Mouse (Mus musculus) layer of hippocampus, adult 8-10 months (tissue): ENCODE results near the gene Nol4l. TPM values are rescaled to one million over a fixed set of nuclear protein-coding genes. Genes with fewer than 3 reads are reported as not detected.

Experiments
- DNase-seq, 2 experiments: peaks; one replicate each; pipeline ENCODE4 v3.0.0; 2022; ENCODE audit warnings: low spot score in 2 of 2
- total RNA-seq, 4 experiments: library from RNA; stranded (reverse); gene quantifications; 2 replicates each; pipeline ENCODE4 v1.2.4; 2022

Nol4l gene
- total RNA-seq, 4 experiments from 2014 or later, result 44.4 to 47.8 (median 45.1) TPM

DNA sequence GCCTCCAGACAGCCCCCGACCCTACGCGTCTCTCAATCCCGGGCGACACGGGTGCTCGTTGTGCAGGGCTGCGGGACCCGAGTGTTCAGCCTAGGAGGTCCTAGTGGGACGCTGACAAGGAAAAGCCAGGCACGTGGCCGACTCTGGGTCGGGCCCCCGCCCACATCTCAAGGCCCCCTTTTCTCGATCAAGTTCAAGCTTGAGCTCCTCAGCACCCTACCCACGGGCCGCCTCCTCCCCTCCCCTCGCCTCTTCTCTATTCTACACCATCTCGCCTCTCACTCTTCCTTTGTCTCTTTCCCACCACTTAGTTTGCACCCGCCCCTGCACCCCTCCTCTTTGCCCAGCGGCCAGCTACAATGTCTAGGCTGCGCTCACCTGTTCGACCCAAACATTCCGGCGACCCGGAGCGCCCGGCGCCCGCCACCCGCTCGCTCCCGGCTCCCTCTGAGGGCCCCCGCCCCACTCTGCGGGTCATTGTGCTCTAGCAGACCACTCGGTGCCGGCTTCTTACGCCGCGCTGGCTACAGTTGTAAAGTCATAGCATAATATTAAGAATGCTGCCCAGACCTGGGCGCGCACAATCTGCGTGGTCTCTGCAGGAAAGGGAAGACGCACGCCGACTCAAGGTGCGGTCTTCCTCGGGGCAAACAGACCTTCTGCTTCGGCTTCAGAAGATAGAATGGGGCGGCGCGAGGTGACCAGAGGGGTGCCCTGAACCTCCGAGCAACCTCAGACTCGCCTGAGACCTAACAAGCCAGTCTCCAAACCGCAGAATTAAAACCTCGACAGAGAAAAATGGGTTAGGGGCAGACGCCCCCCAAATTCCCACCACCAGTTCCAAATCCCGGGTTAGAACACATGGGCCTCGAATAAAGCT lies 84.4 kb downstream of the Nol4l start:
- DNase-seq, result no peak

GRCm38 (mm10) chr2:153444254-153445136 lies 85.3 kb downstream of the Nol4l start:
- peak in 1 of 2 experiments; percentile 40 for DNase-seq

DNA sequence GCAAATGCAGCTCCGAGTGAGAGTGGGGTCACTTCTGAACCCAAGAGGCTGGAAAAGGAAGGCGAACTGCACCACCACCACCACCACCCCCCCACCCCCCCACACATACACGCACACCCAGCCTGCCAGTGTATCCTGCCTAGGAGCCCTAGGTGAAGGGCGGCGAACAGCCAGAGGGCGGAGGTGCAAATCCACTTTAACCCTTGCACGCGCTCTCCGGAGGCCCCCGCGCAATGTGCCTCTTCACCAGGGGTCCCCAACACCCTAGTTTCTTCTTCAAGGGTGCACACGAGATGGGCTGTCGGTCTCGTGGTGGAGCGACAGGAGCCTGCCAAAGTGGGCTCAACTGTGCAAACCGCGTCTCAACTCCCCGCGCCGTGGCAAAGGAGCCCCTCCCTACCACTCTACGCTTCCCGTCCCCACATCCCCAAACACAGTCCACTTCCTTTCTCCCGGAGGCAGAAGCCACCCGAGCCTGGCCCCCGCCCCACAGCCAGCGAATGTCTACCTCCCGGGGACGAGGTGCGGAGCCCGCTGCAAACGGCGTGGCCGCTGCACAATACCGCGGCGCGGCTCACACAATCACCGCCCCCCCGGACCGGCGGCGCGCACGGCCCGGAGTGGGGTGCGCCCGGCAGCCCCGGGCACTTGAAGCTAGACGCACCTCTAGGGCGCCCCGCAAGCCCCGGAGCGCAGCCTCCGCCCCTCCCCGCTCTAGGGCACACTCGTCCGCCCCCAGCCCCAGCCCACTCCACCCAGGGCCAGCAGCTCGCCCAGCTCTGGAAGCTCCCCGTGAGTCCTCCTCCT lies 86.1 kb downstream of the Nol4l start:
- DNase-seq, result no peak

DNA sequence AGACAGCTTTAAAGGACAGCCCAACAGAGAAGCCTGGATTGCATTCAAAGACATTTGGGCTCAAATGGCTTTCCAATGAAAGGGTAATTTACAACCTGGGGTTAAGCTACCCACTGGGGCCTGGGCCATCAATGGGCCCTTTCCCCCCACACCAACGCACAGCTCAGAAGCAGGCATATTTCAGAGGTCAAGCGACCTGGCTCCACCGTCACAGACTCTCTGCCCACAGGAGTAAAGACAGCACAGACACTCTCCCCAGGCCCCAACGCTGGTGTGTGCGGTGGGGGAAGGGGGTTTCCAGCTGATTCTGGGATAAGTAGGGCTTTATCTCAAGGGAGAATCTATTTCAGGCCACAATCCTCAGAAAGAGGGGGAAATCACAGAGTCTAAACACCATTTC lies 87.1 kb downstream of the Nol4l start:
- no peak for DNase-seq

DNA sequence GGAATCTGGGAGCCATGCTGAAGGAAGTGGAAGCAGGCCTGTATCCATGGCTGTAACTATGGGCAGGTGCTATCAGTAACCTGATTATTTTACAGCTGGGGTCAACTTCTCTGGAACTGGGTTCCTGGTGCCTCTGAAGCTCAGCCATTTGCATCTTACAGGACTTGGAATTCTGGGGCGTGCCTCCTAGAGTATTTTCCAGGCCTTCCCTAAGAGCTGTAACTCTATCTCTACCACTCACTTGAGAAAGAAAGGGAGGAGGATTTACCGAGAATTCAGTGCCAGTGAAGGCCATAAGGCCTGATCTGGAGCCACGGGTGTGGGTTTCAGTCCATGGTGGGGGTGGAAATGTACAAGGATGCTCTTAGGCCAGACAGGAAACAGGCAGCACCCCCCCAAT lies 88.5 kb downstream of the Nol4l start:
- DNase-seq, result no peak

DNA sequence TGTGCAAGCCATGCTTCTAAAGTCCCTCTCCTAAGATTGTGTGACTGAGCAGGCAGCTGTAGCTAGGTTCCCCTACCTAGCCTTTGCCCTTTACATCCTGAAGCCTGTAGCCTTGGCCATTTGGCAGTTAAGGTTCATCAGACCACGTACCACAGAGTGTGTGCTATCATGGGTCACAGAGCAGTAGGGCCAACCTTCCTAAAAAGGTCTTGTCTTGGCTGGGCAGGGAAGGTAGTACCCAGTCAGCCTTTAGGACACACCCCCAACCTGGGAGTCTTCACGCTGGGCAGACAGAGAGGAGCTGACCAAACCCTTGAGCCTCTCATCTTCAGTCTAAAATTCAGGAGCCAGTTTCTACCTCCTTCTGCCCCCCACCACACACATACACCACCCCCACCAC lies 89.0 kb downstream of the Nol4l start:
- no peak for DNase-seq

- DNase-seq, result no peak
Measured at GRCm38 (mm10) chr2:153437306-153437659, 92.5 kb downstream of the Nol4l start.

DNA sequence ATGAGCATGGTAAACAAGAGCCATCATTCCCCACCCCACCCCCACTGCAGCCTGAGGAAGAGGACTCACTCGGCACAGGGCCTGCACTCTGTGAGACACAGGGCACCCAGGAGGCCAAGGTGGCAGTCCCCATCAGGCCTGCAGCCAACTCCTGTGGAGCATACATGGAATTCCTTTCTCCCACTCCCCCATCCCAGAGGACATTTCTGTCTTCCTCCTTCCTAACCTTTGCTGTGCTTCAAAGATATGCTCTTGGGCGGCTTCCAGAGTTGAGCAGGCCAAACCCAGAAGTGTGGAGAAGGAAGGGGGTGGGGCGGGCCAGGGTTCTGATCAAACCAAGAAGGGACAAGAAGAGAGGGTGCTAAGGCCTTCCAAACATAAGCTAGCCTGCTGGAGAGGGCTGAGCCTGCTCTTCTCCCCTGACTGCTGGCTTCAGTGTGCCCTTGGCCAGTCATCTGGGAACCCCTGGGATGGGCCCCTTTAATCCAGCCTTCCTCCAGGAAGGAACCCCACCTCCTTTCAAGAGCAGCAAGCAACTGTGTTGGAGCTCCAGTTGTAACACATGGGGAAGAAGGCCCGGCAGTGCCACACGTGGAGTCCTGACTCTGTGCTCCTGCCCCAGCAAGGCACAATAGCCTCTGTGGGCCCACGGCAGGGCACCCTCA lies 93.0 kb downstream of the Nol4l start:
- no peak for DNase-seq

GRCm38 (mm10) chr2:153434880-153435831 lies 94.6 kb downstream of the Nol4l start:
- DNase-seq, result no peak

DNA sequence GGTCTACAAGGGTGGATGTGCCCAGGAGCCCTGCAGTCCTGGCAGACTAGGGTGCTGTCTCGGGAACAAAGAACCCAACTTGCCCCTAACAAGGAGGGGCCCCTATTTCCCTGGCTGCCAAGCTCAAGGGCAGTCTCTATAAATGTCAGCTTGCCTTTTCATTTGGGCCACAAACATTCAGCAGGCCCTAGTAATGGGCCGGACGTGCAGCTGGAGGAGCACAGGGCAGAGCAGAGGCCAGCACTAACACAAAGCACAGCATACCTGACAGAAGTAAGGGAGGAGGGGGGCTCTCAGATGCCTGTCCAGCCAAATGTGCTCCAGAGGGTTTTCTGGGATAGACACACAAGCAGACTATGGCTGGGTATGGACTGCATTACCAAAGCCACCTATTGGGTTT lies 95.9 kb downstream of the Nol4l start:
- DNase-seq, result no peak

DNA sequence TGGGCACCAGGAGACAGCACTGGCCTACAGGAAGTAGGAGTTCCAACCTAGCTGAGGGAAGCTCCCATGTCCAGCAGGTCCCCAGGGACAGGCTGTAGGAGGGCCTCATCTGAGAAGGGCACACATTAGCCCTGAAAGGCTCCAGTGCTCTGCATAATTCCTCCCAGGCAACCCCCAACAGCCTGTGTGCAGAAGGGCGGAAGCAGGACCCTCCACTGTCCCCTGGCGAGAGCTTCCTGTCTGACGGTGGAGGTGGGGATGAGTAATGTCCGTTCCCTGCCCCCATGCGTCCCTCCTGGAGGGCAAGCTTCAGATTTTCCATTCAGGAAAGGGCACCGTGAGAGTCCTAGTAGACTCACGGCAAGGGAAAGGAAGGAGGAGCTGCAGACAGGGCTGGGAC lies 97.3 kb downstream of the Nol4l start:
- no peak for DNase-seq

DNA sequence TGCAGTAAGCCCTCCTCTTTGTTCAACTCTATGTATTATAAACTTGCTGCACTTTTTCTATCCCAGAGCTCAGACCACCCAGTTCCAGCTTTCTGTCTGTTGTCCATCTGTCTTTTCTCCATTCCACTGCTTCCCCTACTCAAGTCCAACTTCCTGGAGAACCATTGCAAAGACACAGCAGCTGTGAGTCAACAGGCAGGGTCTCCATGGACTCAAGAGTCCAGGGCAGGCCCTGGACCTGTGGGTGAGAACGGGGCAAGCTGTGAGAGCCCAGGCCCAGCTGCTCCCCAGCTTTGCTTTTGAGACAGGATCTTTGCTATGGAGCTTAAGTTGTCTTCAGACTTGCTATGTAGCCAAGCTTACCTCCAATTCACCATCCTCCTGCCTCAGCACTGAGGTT lies 99.2 kb downstream of the Nol4l start:
- no peak for DNase-seq

- DNase-seq, result no peak
Measured at GRCm38 (mm10) chr2:153428485-153428884, 101.3 kb downstream of the Nol4l start.

DNA sequence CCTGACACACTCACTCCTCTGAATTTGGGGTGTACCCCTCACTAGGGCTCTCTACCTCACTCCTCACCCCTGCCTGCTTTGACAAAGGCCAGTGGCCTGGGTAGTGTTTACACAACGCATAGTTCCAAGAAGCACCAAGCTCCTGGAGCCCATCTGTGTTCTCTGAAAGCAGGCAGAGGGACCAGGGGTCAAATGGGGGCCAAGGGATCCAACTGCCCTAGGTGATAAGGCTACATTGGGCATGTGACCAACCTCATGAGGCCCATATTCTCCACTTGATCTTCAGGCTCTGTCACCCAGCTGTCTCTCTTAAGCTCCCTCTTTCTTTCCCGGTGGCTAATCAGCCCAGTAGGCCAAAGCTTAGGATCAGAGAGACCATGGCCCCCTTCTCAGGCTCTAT lies 102.8 kb downstream of the Nol4l start:
- no peak for DNase-seq

DNA sequence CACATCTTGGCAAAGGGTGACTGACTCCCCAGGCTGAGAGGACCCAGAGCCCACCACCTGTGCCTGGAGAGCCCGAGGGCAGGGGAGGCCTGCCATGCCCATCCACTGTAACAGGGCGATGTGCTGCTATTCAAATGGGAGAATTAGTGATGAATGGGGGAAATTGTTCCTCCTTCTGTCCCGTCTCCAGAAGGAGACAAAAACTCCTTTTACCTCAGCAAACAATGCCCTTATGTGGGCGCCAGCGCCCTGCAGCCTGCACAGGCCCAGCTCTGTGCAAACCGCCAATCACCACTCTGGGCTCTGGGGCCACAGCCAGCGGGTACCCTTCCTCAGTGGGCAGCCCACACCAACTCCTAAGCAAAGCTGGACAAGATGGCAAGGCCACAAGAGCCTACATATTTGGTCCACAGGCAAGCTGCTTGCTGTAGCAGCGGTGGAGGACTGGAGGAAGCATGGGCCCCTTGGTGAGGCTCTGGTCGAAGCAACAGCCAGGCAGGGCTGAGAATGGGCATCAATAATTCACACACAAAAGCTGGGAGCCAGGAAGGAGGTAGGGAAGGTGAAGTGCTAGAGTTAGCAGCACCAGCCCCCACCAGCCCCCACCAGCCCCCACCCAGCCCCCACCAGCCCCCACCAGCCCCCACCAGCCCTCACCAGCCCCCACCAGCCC lies 103.6 kb downstream of the Nol4l start:
- peak; percentile 69 to 72 for DNase-seq

DNA sequence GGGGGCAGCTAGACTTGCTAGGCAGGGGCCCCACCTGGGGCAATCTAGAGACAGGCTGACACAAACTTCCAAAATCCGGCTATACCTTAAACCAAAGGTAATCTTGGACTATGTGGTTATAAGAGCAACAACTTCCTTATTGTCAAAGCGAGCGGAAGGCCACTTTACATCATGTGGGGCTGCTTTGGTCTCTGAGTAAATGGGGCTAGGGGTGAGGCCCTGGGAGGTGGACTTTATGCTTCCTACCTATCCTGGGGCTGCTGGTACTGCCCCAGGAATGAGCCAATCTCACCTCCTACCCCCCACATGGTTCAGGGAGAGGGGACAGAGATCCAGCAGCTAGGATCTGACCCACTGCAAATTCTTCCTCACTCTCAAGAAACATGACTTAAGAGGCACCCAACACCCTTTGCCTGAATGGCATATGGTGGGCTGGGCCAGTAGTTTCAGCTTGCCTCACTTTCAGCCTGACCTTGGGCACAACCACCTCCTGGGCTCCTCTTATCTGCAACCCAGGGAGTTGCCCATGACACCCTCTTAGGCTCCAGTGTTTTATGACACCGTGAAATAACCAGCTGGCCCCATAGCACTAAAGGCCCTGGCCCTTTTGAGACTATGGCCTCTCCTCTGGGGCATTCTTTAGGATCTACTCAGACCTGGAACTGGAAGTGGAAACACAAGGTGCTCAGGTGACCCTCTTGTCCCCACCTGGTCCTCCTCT lies 104.5 kb downstream of the Nol4l start:
- no peak for DNase-seq

GRCm38 (mm10) chr2:153424557-153424956 lies 105.2 kb downstream of the Nol4l start:
- DNase-seq, result no peak

- no peak for DNase-seq
Measured at GRCm38 (mm10) chr2:153423113-153423512, 106.7 kb downstream of the Nol4l start.

DNA sequence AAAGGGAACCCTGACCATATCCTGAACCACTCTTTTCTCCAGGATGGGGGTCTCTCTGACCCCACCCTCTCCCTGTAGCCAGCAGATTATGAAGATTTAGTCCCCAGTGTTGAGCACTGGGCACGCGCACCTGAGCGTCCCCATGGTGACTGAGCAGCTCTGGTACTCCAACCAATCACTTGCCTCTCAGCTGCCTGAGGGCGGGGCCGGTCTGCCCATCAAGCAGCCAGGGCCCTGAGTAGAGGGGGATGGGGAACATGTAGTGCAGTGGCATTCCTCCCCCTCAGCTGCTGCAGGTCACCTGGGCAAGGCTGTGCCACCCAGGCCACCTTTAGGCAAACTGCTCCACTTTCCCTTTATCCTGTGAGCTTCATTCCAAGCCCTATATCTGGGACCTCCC lies 107.7 kb downstream of the Nol4l start:
- no peak for DNase-seq
